Mouse (Mus musculus): ENCODE results near the gene Prex1.

Prex1 gene

GRCm38 (mm10) chr2:166661971-166662370 is 51.7 kb downstream of the Prex1 start:
- DNase-seq (ENCODE audit: low read depth), result no peak

GRCm38 (mm10) chr2:166661498-166661897 is 52.1 kb downstream of the Prex1 start:
- no peak for DNase-seq (ENCODE audit: low read depth)

GRCm38 (mm10) chr2:166658380-166658779 is 55.3 kb downstream of the Prex1 start:
- no peak for DNase-seq (ENCODE audit: low read depth)

GRCm38 (mm10) chr2:166657451-166658011 is 56.1 kb downstream of the Prex1 start:
- no peak for DNase-seq (ENCODE audit: low read depth)

- no peak for DNase-seq (ENCODE audit: low read depth)
Observed at GRCm38 (mm10) chr2:166656630-166657029, 57.0 kb downstream of the Prex1 start.

GRCm38 (mm10) chr2:166655727-166656520 is 57.7 kb downstream of the Prex1 start:
- DNase-seq (ENCODE audit: low read depth), result no peak

GRCm38 (mm10) chr2:166655308-166655707 is 58.3 kb downstream of the Prex1 start:
- DNase-seq (ENCODE audit: low read depth), result no peak

GRCm38 (mm10) chr2:166654875-166655274 is 58.8 kb downstream of the Prex1 start:
- DNase-seq (ENCODE audit: low read depth), result no peak

- no peak for DNase-seq (ENCODE audit: low read depth)
Observed at GRCm38 (mm10) chr2:166653564-166653963, 60.1 kb downstream of the Prex1 start.

GRCm38 (mm10) chr2:166652672-166653071 is 61.0 kb downstream of the Prex1 start:
- no peak for DNase-seq (ENCODE audit: low read depth)

- DNase-seq (ENCODE audit: low read depth), result no peak
Observed at GRCm38 (mm10) chr2:166651317-166652030, 62.2 kb downstream of the Prex1 start.

GRCm38 (mm10) chr2:166650414-166650813 is 63.2 kb downstream of the Prex1 start:
- no peak for DNase-seq (ENCODE audit: low read depth)

- no peak for DNase-seq (ENCODE audit: low read depth)
Observed at GRCm38 (mm10) chr2:166647242-166647641, 66.4 kb downstream of the Prex1 start.

- DNase-seq (ENCODE audit: low read depth), result no peak
Observed at GRCm38 (mm10) chr2:166646434-166647088, 67.1 kb downstream of the Prex1 start.

- DNase-seq (ENCODE audit: low read depth), result no peak
Observed at GRCm38 (mm10) chr2:166644816-166645215, 68.8 kb downstream of the Prex1 start.

- DNase-seq (ENCODE audit: low read depth), result no peak
Observed at GRCm38 (mm10) chr2:166642581-166642987, 71.0 kb downstream of the Prex1 start.

GRCm38 (mm10) chr2:166639750-166640149 is 73.9 kb downstream of the Prex1 start:
- no peak for DNase-seq (ENCODE audit: low read depth)

- DNase-seq (ENCODE audit: low read depth), result no peak
Observed at GRCm38 (mm10) chr2:166638947-166639641, 74.5 kb downstream of the Prex1 start.

- no peak for DNase-seq (ENCODE audit: low read depth)
Observed at GRCm38 (mm10) chr2:166638079-166638800, 75.4 kb downstream of the Prex1 start.

GRCm38 (mm10) chr2:166637673-166637990 is 76.0 kb downstream of the Prex1 start:
- no peak for DNase-seq (ENCODE audit: low read depth)
